Mouse (Mus musculus) myocyte (in vitro differentiated cells): ENCODE data around the gene Mpst.

ENCODE experiments used
- CEBPB ChIP-seq: IDR thresholded peaks from 2 replicates; pipeline ENCODE4 v1.6.1; 2011; ENCODE audit warnings: mild to moderate bottlenecking, moderate library complexity; ENCODE audit not compliant: poor library complexity, insufficient read depth, severe bottlenecking
- E2F4 ChIP-seq: IDR thresholded peaks from one replicate; pipeline ENCODE4 v1.6.1; 2011; ENCODE audit warnings: mild to moderate bottlenecking, control low read depth, moderate library complexity; ENCODE audit not compliant: insufficient read depth
- MAX ChIP-seq: IDR thresholded peaks from one replicate; pipeline ENCODE4 v1.6.1; 2011; ENCODE audit warnings: low read depth, mild to moderate bottlenecking, control low read depth
- MYOG ChIP-seq, 3 experiments: IDR thresholded peaks; one replicate each; pipeline ENCODE4 v1.6.1; 2011; ENCODE audit warnings: control low read depth in 2 of 3, low read depth in 2 of 3, mild to moderate bottlenecking in 2 of 3; ENCODE audit not compliant: insufficient read length in 2 of 3, control insufficient read depth in 1 of 3, insufficient read depth in 1 of 3
- POLR2A ChIP-seq: IDR thresholded peaks from one replicate; pipeline ENCODE4 v1.6.1; 2011; ENCODE audit warnings: low read depth, mild to moderate bottlenecking, control low read depth, moderate library complexity; ENCODE audit not compliant: insufficient read length
- REST ChIP-seq: IDR thresholded peaks from one replicate; pipeline ENCODE4 v1.6.1; 2011; ENCODE audit warnings: mild to moderate bottlenecking, control low read depth, moderate library complexity; ENCODE audit not compliant: insufficient read depth, insufficient read length
- SRF ChIP-seq: IDR thresholded peaks from one replicate; pipeline ENCODE4 v1.6.1; 2011; ENCODE audit warnings: low read depth; ENCODE audit not compliant: control insufficient read depth, insufficient read length
- TCF3 ChIP-seq: IDR thresholded peaks from one replicate; pipeline ENCODE4 v1.6.1; 2011; ENCODE audit warnings: low read depth, control low read depth; ENCODE audit not compliant: insufficient read length
- USF1 ChIP-seq: IDR thresholded peaks from one replicate; pipeline ENCODE4 v1.6.1; 2011; ENCODE audit warnings: low read depth, mild to moderate bottlenecking, control low read depth, moderate library complexity

GRCm38 (mm10) chr15:78449131-78449530 lies 42.9 kb downstream of the Mpst start:
- TF ChIP-seq USF1 (no peak), REST (no peak), E2F4 (no peak), MYOG (IDR thresholded peaks at IDR 0.05; ENCODE audit: control insufficient read depth in 1 of 3, insufficient read depth in 1 of 3, insufficient read length in 2 of 3, low read depth in 2 of 3) (no peak), POLR2A (no peak), MAX (no peak), SRF (no peak), CEBPB (no peak), TCF3 (no peak)
